Comparison of ENCODE assay signal across 7 mouse cellular contexts in genomic region chr11:101079746-101080145, GRCm38 (mm10). TPM values are rescaled to one million over a fixed set of nuclear protein-coding genes. Genes with fewer than 3 reads are reported as not detected.
A peak's percentile ranks its signal among the peaks of the same experiment; 100 is the strongest.
DNase-seq lines count a peak whose midpoint lies in the region; ATAC-seq and TF ChIP-seq lines count a peak whose summit lies in the region.

No protein-coding gene starts in this region.

- peaks cover 53% of the 10 kb centered on the region for H3K27me3 ChIP-seq in kidney, embryonic 15.5 days
- no peaks in the 10 kb centered on the region for H3K27me3 ChIP-seq in kidney, adult 2 months (replicated peaks; ENCODE audit: control insufficient read depth, insufficient read depth, low read length)
- H3K27me3 ChIP-seq in hindbrain, embryonic 13.5 days, result peaks cover 55% of the 10 kb centered on the region
- H3K27me3 ChIP-seq in megakaryocyte, embryonic 14.5 days (replicated peaks), result peaks cover 21% of the 10 kb centered on the region

- no peak for TF ChIP-seq CTCF in kidney, adult 2 months (conservative IDR thresholded peaks at IDR 0.05; ENCODE audit: insufficient read depth, insufficient read length, low read depth, low read length)

- 0 out of 2 replicates have a peak, but pooled peaks cover 10% of the 10 kb centered on the region for H3K36me3 ChIP-seq in kidney, embryonic 15.5 days
- H3K36me3 ChIP-seq in kidney, adult 2 months (ENCODE audit: control insufficient read depth, insufficient read depth, low read length), result no peaks in the 10 kb centered on the region
- peaks cover 9% of the 10 kb centered on the region for H3K36me3 ChIP-seq in hindbrain, embryonic 13.5 days
- peaks cover 36% of the 10 kb centered on the region for H3K36me3 ChIP-seq in megakaryocyte, embryonic 14.5 days (replicated peaks; ENCODE audit: low read length)

- 4% methylated on average over 27 of the region's 27 CpGs for WGBS in kidney, embryonic 15.5 days
- 26% methylated on average over 27 of the region's 27 CpGs for WGBS in kidney, adult 2 months
- 6% methylated on average over 27 of the region's 27 CpGs for WGBS in hindbrain, embryonic 13.5 days

- H3K9ac ChIP-seq in kidney, embryonic 15.5 days, result no peak overlapping the region
- peak overlapping the region; percentile 29; the same call in 1 of the 2 replicates for H3K9ac ChIP-seq in hindbrain, embryonic 13.5 days

- no peaks in the 10 kb centered on the region for H3K9me3 ChIP-seq in kidney, embryonic 15.5 days (replicated peaks)
- H3K9me3 ChIP-seq in hindbrain, embryonic 13.5 days, result no peaks in the 10 kb centered on the region
- no peaks in the 10 kb centered on the region for H3K9me3 ChIP-seq in megakaryocyte, embryonic 14.5 days

- H3K4me2 ChIP-seq in kidney, embryonic 15.5 days, result peak overlapping the region; percentile 43
- no peak overlapping the region; the same call in 1 of the 2 replicates for H3K4me2 ChIP-seq in hindbrain, embryonic 13.5 days

- H3K27ac ChIP-seq in kidney, embryonic 15.5 days, result no peak overlapping the region
- no peak overlapping the region for H3K27ac ChIP-seq in kidney, adult 2 months (ENCODE audit: insufficient read depth, low read depth, low read length)
- H3K27ac ChIP-seq in hindbrain, embryonic 13.5 days, result no peak overlapping the region

- H3K4me3 ChIP-seq in kidney, embryonic 15.5 days (replicated peaks), result peak overlapping the region; percentile 24
- H3K4me3 ChIP-seq in kidney, adult 2 months (ENCODE audit: insufficient read depth, low read depth, low read length), result no peak overlapping the region
- peak overlapping the region; percentile 15; the same call in 1 of the 2 replicates for H3K4me3 ChIP-seq in hindbrain, embryonic 13.5 days
- H3K4me3 ChIP-seq in megakaryocyte, embryonic 14.5 days (replicated peaks), result peak overlapping the region; percentile 87

- no peak for DNase-seq in kidney, adult 2 months
- DNase-seq in gastrocnemius, postnatal 25 days, result no peak

- H3K4me1 ChIP-seq in kidney, embryonic 15.5 days, result peaks cover 33% of the 10 kb centered on the region
- H3K4me1 ChIP-seq in kidney, adult 2 months (ENCODE audit: control insufficient read depth, insufficient read depth, low read length), result peaks cover 15% of the 10 kb centered on the region; the same call in 1 of the 2 replicates
- H3K4me1 ChIP-seq in hindbrain, embryonic 13.5 days (replicated peaks), result peaks cover 29% of the 10 kb centered on the region
- peaks cover 54% of the 10 kb centered on the region for H3K4me1 ChIP-seq in megakaryocyte, embryonic 14.5 days

- no peak for TF ChIP-seq POLR2A in kidney, adult 2 months (IDR thresholded peaks at IDR 0.05; ENCODE audit: low read depth, low read length)

- ATAC-seq in kidney, embryonic 15.5 days (replicated peaks; ENCODE audit: low FRiP score), result no peak
- ATAC-seq in common myeloid progenitor, adult 5-6 weeks (replicated peaks; ENCODE audit: low read depth, poor library complexity, severe bottlenecking), result peak; percentile 19; the same call in 1 of the 2 replicates
- ATAC-seq in hindbrain, embryonic 13.5 days (ENCODE audit: low FRiP score), result no peak
- ATAC-seq in activated CD4-positive, CD25-positive, alpha-beta regulatory T cell, adult 4 months, result no peak

RNA-seq across cellular contexts. Expression of gene Hsd17b1, which starts 1.5 kb away (rescaled TPM):
- polyA plus RNA-seq in kidney, embryonic 15.5 days (2015; fragmentation: Nextera tagmentation; extraction: Ambion mirVana), result 0.19 and 0.24 TPM in 2 replicates
- 0.44 and 0.83 TPM in 2 replicates for polyA plus RNA-seq in kidney, adult 2 months (2012; rRNA removed)
- 1.2 TPM in 1 of 2 replicates, not detected in the other for total RNA-seq in common myeloid progenitor, adult 5-6 weeks (2017)
- polyA plus RNA-seq in hindbrain, embryonic 13.5 days (2015; fragmentation: Nextera tagmentation; extraction: Ambion mirVana), result 0.49 TPM in 1 of 2 replicates, not detected in the other
- 3.5 and 5.8 TPM in 2 replicates for polyA plus RNA-seq in megakaryocyte, embryonic 14.5 days (2012; ENCODE audit: insufficient read depth, low replicate concordance)
- polyA plus RNA-seq in activated CD4-positive, CD25-positive, alpha-beta regulatory T cell, adult 4 months (2017; shearing (Covaris generic)), result not detected
- total RNA-seq in gastrocnemius, postnatal 25 days (2021), result not detected

RNA-seq across cellular contexts. Expression of gene Coasy, which starts 2.6 kb away (rescaled TPM):
- polyA plus RNA-seq in kidney, embryonic 15.5 days (2015; fragmentation: Nextera tagmentation; extraction: Ambion mirVana), result 46.3 and 46.7 TPM in 2 replicates
- 154 and 200 TPM in 2 replicates for polyA plus RNA-seq in kidney, adult 2 months (2012; rRNA removed)
- total RNA-seq in common myeloid progenitor, adult 5-6 weeks (2017), result 13.3 and 23.2 TPM in 2 replicates
- polyA plus RNA-seq in hindbrain, embryonic 13.5 days (2015; fragmentation: Nextera tagmentation; extraction: Ambion mirVana), result 41.9 and 44.1 TPM in 2 replicates
- polyA plus RNA-seq in megakaryocyte, embryonic 14.5 days (2012; ENCODE audit: insufficient read depth, low replicate concordance), result 17.7 and 36.8 TPM in 2 replicates
- polyA plus RNA-seq in activated CD4-positive, CD25-positive, alpha-beta regulatory T cell, adult 4 months (2017; shearing (Covaris generic)), result 10 to 100 TPM; 17.9 to 22.1 TPM
- total RNA-seq in gastrocnemius, postnatal 25 days (2021), result 10 to 100 TPM in 1 of 2 experiments, 1 to 10 TPM in 1; 7.9 to 10.3 TPM

RNA-seq across cellular contexts. Expression of gene Mlx, which starts 7.3 kb away (rescaled TPM):
- polyA plus RNA-seq in kidney, embryonic 15.5 days (2015; fragmentation: Nextera tagmentation; extraction: Ambion mirVana), result 44.9 and 46.9 TPM in 2 replicates
- polyA plus RNA-seq in kidney, adult 2 months (2012; rRNA removed), result 56.9 and 67.9 TPM in 2 replicates
- 30.0 and 31.1 TPM in 2 replicates for total RNA-seq in common myeloid progenitor, adult 5-6 weeks (2017)
- polyA plus RNA-seq in hindbrain, embryonic 13.5 days (2015; fragmentation: Nextera tagmentation; extraction: Ambion mirVana), result 88.1 and 91.0 TPM in 2 replicates
- polyA plus RNA-seq in megakaryocyte, embryonic 14.5 days (2012; ENCODE audit: insufficient read depth, low replicate concordance), result 2.8 and 12.4 TPM in 2 replicates
- 10 to 100 TPM; 51.8 to 71.5 TPM for polyA plus RNA-seq in activated CD4-positive, CD25-positive, alpha-beta regulatory T cell, adult 4 months (2017; shearing (Covaris generic))
- total RNA-seq in gastrocnemius, postnatal 25 days (2021), result 10 to 100 TPM in 1 of 2 experiments, 1 to 10 TPM in 1; 7.5 to 11.0 TPM

RNA-seq across cellular contexts. Expression of gene Naglu, which starts 9.9 kb away (rescaled TPM):
- polyA plus RNA-seq in kidney, embryonic 15.5 days (2015; fragmentation: Nextera tagmentation; extraction: Ambion mirVana), result 16.8 TPM in 2 replicates
- 50.6 and 60.6 TPM in 2 replicates for polyA plus RNA-seq in kidney, adult 2 months (2012; rRNA removed)
- 4.5 and 8.3 TPM in 2 replicates for total RNA-seq in common myeloid progenitor, adult 5-6 weeks (2017)
- 10.7 and 11.3 TPM in 2 replicates for polyA plus RNA-seq in hindbrain, embryonic 13.5 days (2015; fragmentation: Nextera tagmentation; extraction: Ambion mirVana)
- polyA plus RNA-seq in megakaryocyte, embryonic 14.5 days (2012; ENCODE audit: insufficient read depth, low replicate concordance), result 30.7 and 32.1 TPM in 2 replicates
- polyA plus RNA-seq in activated CD4-positive, CD25-positive, alpha-beta regulatory T cell, adult 4 months (2017; shearing (Covaris generic)), result 1 to 10 TPM; 6.8 to 9.0 TPM
- 1 to 10 TPM; 3.3 to 3.9 TPM for total RNA-seq in gastrocnemius, postnatal 25 days (2021)

RNA-seq across cellular contexts. Expression of gene Psmc3ip, which starts 15.5 kb away (rescaled TPM):
- 37.3 and 38.0 TPM in 2 replicates for polyA plus RNA-seq in kidney, embryonic 15.5 days (2015; fragmentation: Nextera tagmentation; extraction: Ambion mirVana)
- 1.2 and 1.9 TPM in 2 replicates for polyA plus RNA-seq in kidney, adult 2 months (2012; rRNA removed)
- total RNA-seq in common myeloid progenitor, adult 5-6 weeks (2017), result 46.7 and 57.6 TPM in 2 replicates
- polyA plus RNA-seq in hindbrain, embryonic 13.5 days (2015; fragmentation: Nextera tagmentation; extraction: Ambion mirVana), result 23.4 and 26.3 TPM in 2 replicates
- 10.4 TPM in 1 of 2 replicates, not detected in the other for polyA plus RNA-seq in megakaryocyte, embryonic 14.5 days (2012; ENCODE audit: insufficient read depth, low replicate concordance)
- 10 to 100 TPM; 12.3 to 13.4 TPM for polyA plus RNA-seq in activated CD4-positive, CD25-positive, alpha-beta regulatory T cell, adult 4 months (2017; shearing (Covaris generic))
- total RNA-seq in gastrocnemius, postnatal 25 days (2021), result 1 to 10 TPM; 1.5 to 1.7 TPM
